Mouse (Mus musculus): ENCODE measurements around the gene Gpank1.
"Not testable (repeated sequence)": the region's sequence is repeated elsewhere in the genome, so short reads cannot be mapped to it uniquely, and the experiment has no call there.

Gene Gpank1

DNA sequence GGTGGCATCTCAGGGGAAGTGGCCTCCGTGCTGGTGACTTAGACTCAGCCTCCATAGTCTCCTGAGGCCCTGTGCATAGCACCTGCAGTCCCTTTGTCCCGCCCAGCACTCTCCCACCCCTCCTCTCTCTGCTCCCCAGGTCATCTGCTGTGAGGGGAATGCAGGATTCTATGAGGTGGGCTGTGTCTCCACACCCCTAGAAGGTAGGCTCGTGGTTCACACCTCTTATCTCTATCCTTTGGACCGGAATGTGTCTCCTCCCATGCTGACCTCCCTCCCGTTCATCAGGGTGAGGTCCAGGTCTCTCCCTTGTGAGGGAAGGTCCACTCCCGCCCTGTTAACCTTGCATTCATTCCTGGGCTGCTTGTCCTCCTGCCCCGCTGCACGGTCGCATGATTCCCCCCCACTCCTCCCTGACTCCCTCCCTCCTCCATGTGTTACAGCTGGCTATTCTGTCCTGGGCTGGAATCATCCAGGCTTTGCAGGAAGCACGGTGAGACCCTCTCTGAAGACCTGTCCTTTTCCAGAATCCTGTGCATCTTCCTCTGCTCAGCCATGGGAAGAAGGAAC lies 21.0 kb upstream of the Gpank1 start:
- DNase-seq, result no peak

DNA sequence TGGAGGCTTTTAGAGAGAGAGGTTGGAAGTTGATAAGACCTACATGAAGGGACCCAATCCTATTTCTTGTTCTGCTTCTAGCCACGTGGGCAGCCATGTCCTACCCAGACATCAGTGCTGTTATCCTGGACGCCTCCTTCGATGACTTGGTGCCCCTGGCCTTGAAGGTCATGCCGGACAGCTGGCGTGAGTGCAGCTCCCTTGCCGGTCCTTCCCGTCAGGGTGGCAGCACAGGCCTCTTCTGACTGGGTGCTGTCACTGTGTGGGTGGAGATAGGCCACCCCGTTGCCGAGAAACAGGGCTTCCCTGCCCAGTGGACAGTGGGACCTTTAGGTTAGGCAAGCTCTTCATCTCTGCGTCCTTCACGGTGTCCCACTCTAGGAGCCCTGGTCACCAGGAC lies 20.1 kb upstream of the Gpank1 start:
- no peak for DNase-seq

DNA sequence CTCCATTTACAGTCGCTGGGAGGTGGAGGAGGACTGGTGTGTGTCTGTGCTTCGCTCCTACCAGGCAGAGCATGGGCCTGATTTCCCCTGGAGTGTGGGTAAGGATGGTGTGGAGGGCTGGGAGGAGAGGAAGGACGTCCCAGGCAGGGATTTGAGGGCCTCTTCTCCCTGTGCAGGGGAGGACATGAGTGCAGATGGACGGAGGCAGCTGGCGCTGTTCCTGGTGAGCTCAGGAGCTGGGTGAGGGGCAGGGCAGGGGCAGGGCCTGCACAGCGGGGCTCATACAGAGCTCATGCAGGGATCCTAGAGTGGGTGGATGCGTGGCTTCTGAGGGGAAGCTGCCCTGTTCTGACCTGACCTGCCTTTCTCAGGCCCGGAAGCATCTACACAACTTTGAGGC lies 19.0 kb upstream of the Gpank1 start:
- DNase-seq, result peak in 1 of 2 experiments; percentile 59

DNA sequence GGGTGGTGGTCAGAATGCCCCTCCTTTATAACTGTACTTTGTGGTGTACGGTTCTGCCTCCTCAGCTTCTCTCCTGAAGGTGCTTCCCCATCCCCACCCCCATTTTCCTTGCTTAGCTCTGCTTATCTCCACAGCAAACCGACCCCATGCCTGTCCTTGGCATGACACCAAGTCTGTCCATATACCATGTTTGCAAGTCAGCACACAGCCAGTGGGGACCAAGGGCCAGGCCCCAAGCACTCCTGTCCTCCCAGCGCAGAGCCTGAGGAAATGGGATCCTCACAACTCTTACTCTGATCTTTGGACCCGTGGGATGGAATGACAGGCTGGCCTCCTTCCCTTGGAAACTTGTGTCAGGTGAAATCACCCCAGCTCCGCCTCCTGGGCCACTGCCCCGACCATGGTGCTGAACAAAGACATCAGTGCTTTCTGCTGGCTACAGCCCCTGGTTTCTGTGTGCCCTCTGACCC lies 18.0 kb upstream of the Gpank1 start:
- DNase-seq, result peak in 1 of 2 experiments; percentile 34

DNA sequence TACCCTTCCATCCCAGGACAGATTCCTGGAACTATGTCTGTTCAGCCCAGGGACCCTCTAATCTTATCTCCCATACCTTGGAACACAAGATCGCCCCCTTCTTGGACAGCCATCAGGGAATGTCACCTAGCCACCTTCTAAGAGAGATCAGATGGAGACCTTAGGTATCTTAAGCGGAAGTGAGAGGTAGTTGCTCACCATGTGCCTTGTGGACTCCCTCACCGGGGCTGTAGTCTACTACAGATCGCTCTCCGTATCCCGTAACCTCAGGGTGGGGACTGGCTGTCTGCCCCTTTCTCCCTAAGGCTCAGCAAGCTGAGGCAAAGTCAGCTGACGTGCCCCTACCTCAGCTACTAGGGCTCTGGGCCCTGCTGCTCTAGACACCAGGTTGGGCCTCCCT lies 17.2 kb upstream of the Gpank1 start:
- DNase-seq, result no peak

DNA sequence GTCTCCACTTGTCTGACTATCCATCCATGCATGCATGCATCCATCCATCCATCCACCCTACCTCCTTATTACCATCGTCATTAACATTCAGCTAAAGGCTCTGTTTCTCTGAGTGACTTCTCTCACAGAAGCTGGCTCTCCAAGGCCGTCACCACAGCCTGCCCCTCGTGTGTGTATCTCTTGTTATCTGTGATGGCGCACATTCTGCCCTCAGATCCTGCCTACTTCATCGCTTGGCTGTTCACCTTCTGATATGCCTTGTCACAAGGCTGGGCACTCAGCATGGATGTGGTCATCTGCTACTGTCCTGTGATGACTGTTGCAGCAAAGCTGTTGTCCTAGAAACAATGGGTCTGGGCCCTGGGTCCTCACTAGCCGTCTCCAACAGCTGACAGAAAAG lies 16.5 kb upstream of the Gpank1 start:
- DNase-seq, result no peak

DNA sequence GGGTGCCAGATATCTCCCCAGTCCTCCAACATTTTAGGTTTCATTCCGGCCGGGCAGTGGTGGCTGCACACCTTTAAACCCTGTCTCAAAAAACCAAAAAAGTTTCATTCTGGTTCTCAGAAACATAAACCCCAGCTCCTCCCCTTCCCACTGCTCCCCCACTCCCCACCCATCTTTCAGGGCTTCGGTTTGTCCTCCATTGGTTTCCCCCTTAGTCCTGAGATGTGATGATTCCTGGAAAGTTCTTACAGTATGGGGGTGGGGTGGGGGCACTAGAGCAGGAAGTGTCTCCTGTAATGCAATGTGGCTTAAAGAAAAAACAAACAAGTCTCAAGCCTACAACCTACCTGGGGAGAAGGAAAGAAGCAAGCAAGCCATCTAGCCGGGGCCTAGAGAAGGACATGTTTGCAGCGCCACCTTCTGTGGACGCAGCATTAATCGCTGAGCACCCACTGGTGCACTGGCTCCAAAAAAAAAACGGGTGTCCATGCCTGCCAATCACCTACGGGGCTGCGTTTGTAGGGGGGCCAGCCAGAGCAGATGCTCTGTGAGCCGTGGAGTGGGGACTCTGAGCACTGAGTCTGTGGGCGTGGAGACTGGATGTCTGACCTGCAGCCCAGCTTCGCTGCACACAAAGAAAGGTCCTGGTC lies 15.4 kb upstream of the Gpank1 start:
- DNase-seq, result peak; percentile 79 to 81

DNA sequence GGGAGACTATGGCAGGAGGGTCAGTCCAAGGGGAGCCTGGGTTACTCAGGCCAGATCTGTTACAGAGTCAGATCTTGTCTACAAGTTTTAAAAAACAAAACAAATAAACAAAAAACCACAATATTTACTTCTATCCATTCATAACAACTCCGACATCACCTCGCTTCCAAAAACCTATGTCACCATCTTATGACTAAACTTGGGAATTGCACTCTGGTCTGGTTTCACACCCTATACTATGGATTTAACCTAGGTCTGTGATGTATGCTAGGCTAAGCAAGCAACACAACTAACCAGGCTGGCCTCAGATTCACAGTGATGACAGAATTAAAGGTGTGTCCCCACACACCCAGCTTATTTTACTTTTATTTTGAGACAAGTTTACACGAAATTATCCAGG lies 14.7 kb upstream of the Gpank1 start:
- DNase-seq, result no peak

DNA sequence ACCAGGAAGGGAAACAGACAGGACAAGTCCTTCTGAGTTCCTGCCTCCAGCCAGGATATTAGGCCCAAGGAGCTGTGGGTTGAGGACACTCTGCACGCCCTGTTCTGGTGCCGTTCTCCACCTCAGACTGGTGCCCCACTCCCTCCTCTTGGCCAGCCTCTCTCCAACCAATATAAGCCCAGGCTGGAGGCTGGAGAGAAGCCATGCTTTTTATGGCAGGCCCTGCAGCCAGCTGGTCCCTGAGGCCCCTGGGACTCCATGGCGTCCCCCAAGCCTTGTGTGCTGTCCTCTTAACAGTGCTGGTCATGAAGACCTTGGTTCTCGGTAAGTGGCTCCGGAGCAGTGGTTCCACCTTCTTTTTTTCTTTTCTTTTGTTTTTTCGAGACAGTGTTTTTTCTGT lies 13.2 kb upstream of the Gpank1 start, which contains the start of gene Ly6g5c:
TSS of gene Ly6g5c (plus strand) at position 183 of the 400 bp plus-strand sequence.
- DNase-seq, result peak; percentile 82 to 84

DNA sequence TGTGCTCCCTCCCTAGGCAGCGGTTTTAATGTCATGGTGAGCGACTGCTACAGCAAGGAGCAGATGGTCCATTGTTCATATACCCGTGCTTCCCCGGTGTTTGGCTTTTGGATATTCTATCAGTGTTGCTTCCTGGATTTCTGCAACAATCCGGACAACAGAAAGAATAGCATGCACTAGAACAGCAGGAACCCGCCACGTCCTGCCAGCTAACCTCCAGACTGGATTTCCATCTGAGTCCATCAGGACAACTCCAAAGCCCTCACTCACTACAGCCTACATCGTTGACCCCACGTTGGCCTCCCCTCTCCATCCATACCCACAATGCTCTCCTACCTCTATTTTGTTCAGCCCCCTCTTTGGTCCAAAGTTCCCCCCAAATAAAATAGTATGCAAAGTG lies 9.5 kb upstream of the Gpank1 start:
- DNase-seq, result no peak

DNA sequence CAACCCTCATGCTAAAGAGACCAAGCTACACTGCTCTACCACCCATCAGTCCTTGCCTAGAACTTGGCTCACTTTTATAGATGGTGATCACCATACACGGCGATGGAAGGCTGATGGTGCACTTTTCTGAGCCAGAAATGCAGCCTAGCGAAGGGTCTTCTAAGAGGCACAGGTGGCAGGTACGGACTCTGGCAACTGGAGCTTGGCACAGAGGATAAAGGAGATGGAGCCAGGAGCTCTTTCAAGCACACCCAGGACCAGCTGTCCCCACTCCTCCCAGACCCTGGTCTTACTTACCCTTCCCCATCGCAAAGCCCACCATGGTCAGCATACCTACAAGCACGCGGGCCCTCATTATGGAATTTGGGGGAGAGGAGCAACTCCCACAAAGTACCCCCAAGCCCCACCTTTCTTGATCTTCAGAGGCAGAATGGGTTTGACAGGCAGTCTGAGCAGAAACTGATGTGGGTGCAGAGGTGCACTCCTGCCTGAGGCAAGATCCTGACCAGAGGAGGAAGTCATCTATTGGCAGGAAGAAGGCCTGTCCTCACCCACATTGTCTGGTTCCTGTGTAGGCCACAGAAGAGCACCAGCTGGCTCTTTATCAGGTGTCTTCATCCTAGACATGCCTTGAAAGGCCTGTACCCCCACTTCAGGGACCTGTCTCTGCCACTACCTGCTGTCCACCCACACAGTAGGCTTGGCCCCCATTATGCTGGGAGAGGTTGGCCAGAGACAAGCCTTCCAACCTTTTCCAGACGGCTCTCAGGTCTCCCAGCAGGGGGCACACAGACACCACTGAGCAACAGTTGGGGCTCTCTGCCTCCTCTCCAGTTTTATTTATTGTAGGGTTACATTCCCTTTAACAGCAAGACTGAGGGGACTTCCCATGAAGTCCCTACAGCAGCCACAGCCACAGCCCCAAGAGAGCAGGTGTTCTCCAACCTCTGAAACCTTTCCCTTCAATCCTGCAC lies 5.9 kb upstream of the Gpank1 start, which contains the start of gene Ly6g5b:
TSS of gene Ly6g5b (minus strand) at position 383 of the 974 bp plus-strand sequence.
- peak; percentile 60 to 64 for DNase-seq

DNA sequence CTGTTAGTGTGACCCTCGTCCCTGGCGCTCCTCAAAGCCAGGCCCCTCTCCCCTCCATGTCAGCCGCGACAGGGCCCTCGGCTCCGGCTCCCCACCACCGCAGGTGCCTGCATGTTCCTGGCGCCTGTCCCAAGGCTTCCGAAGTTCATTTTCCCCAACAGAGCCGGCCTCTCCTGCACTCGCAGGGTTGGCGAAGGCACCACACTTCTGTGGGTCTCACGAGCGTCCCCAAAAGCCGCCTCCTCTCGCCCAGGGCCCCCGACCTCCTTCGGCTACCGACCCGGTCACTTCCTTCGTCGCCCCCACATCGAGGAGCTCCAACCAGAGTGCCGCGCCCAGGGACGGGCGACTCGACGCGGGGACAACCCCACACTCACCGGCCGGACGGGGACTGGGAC lies 511 bp upstream of the Gpank1 start:
- DNase-seq, result peak; percentile 72 to 76

DNA sequence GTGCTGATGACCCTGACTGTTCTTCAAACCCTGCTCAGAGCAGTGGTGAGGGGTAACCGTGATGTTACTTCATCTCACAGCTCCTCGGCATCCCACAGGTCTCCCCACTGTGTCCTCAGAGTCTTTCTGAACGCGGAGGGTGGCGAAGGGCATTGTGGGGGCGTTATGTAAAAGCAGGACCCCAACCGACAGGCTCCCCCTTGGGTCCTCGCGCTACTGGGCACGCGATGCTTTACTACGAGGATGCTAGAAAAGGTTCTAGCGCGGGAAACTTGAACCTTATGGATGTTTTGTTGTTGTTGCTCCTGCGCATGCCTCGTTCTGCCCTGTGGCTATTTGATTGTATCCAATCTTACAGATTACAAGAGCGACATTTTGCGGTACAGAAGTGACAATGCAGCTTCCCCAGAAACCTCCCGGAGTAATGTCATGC lies 632 bp downstream of the Gpank1 start, which contains the start of gene Csnk2b:
TSS of gene Csnk2b (minus strand) at position 183 of the 433 bp plus-strand sequence.
- DNase-seq, result peak; percentile 81 to 82

DNA sequence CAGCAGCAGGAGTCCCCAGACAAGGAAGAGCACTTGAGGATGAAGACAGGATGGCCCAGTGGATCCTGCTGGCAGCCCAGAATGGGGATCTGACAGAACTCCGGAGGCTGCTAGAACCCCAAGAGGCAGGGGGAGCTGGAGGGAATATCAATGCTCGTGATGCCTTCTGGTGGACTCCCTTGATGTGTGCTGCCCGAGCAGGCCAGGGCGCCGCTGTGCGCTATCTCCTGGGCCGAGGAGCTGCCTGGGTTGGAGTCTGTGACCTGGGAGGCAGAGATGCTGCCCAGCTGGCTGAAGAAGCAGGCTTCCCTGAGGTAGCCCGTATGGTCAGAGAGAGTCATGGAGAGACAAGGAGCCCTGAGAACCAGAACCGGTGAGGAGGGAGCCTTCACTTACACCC lies 2.0 kb downstream of the Gpank1 start:
- not testable (repeated sequence) for DNase-seq

DNA sequence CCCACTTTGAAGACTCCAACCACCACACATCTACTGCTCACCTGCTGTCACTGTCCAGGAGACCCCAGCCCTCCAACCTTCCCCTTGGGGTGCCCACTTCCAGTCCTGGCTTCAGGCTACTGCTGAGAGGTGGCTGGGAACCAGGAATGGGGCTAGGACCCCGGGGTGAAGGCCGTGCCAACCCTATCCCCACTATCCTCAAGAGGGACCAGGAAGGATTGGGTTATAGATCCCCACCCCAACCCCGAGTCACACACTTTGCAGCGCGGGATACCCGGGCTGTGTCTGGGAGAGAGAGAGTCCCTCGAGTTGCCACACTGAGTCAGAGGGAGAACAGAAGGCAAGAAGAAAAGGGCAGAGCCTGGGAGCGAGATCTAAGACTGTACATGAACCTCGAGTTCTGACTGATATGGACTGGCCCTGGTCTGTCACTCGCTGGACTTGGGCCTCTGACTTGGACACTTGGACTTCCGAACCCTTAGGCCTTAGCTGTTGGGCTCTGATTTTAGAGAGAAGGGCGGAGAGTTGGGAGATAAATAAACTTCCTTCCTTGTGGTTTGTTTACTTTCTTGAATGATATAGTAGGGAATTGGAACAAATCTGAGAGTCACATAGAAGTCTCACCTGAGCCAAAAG lies 3.1 kb downstream of the Gpank1 start:
- DNase-seq, result not testable (repeated sequence)

DNA sequence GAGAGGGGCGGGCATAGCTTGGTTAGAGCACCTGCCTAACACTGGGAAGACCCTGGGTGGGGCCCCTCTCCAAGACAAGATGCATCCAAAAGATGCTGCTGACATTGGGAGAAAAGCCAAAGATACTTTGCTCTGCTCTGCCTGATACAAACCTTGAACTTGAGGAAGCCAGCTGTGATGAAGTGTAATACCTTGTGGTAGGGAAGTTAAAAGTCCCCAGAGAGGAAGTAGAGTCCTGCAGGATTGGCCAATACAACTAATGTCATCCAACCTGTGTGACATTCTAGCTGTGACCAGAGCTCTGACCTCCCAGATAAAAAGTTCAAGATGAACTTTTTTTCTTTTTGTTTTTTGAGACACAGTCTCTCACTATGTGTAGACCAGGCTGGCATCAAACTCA lies 3.8 kb downstream of the Gpank1 start:
- no peak for DNase-seq

DNA sequence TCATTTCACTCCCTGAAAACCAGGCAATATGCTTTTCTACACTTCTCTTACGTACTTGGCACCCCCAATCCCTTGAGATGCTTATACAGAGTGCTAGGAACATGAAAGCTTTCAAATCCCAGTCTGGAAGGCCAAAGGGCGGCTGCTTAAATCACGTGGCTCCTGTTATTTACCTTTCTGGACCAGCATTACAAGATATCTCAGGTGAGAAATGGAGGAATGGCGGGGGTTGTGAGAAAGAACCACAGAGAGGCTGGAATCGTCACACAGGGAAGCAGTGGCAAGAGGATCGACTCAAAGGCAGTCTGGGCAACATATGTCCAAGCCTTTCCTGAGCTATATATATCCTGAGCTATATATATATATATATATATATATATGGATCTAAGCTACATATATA lies 4.3 kb downstream of the Gpank1 start:
- DNase-seq, result no peak

DNA sequence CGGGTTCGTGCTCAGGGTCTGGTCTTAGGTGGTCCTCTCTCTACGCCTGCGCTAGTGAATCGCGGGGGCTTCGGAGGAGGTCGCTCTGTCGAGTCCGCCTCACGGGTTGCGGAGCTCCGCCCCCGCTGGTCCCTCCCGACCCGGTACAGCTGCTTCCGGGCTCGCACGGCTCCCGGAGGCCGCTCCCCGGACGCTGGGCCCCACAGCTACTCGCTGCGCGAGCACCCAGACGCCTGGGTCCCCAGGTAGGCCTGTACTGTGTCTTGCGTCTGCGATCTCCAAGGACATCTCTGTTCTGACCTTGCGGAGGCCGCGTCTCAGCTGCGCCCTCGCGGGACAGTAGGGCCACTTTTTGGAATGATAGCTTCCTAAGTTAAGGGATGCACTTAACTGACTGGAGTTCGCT lies 5.0 kb downstream of the Gpank1 start, which contains the start of gene D17H6S53E:
TSS of gene D17H6S53E (plus strand) at position 168 of the 406 bp plus-strand sequence.
- DNase-seq, result peak; percentile 72 to 79

DNA sequence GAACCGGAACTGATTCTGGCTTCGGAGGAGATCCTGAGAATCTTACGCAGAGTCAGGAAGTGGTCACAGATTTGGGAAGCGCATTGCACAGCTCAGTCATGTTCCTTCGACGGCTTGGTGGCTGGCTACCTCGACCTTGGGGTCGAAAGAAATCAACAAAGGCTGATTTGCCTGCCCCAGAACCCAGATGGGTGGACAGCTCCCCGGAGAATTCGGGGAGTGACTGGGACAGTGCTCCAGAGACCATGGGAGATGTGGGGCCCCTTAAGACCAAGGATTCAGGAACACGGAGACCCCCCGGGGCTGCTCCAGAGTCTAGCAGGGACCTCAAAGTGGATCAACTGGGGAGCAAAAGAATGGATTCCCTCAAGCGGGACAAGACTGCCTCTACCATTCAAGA lies 5.8 kb downstream of the Gpank1 start:
- no peak for DNase-seq

DNA sequence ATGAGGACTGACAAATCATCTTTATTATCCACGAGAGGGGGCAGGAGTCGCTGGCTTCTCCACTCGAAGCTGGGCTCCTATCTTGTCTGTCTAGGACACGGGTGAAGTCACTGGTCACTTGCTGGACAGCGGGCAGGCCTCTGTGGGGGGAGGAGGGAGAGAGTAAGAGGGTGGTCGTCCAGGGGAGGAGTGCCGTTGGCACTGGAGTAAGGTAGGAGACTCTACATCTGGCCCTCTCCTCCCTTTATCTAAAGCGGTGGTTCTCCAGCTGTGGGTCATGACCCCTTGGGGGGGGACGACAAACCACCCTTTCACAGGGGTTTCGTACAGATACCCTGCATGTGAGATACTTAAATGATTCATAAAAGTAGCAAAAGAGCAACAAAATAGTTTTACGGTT lies 7.7 kb downstream of the Gpank1 start:
- no peak for DNase-seq

DNA sequence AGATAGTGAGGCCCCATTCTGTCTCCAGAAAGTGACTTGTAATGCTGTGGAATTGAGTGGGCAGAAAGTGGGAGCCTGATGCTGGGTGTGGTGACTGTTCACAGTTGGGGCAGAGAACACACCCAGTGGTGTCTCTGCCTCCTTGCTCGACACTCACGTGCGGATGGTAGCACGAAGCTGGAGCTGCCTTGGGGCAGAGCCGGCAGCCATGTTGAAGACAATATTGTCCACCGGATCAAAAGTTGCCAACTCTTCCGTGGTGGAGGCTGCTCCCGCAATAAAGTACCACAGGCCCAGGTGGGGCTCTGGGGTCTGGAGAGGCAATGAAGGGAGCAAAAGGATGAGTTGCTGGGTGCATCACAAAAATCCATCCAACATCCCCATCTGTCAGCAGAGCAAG lies 9.8 kb downstream of the Gpank1 start:
- DNase-seq, result no peak

DNA sequence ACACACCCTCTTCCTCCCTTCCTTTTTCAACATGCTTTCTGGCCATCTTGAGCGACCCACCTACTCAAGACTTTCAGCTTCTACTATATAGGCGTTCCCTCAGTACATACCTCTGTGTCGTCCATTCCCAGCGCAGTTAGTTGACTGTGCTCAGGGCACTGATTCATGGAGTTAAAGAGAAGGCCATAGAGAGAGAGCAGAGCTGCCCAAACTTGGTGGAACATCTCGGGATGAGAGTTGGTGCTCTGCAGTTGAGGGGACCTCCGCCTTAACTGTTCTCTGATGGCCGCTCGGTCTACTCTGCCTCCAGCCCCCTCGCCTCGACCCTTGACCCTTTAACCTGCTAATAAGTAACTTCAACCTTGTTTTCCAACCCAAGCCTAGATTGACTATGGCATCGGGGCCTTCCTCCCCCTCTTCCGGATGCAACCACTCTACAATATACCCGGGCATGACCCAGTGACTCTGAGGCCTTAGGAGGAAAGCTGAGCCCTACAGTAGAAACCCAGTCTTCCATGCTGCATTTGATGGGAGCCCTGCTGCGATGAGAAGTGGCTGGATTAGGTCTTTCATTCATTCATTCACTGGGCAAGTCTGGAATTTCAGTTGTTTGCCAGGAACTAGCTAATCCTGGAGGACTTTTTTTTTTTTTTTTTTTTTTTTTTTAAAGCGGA lies 10.4 kb downstream of the Gpank1 start, which contains the start of gene Apom:
TSS of gene Apom (minus strand) at position 551 of the 674 bp plus-strand sequence.
- DNase-seq, result no peak

All from cerebellum, postnatal 14 days (tissue).